Mouse (Mus musculus) erythroblast, embryonic 14.5 days (primary cell): ENCODE data around the gene Wdr60.

Experiments used
- GATA1 ChIP-seq: IDR thresholded peaks from 2 replicates; pipeline ENCODE4 v1.6.1; 2012; ENCODE audit warnings: low read length, inconsistent platforms, mixed read lengths
- TAL1 ChIP-seq: IDR thresholded peaks from 3 replicates; pipeline ENCODE4 v1.6.1; 2012; ENCODE audit warnings: low read length, inconsistent platforms, mixed read lengths

DNA sequence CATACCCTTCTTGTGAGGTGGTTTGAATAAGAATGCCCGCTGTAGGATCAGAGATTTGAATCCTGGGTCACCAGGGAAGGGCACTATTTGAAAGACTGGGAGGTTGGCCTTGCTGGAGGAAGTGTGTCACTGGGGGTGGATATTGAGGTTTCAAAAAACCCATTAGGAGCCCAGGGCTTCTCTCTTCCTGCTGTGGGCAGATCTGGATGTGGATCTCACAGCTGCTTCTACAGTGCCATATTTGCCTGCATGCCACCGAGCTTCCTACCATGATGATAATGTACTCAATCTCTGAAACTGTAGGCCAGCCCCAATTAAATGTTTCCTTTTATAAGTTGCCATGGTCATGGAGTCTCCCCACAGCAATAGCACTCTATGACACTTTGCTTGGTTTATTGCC, 16.4 kb upstream of the Wdr60 start:
- no peak for TF ChIP-seq GATA1
- TF ChIP-seq TAL1, result no peak
